In the genomic region with DNA sequence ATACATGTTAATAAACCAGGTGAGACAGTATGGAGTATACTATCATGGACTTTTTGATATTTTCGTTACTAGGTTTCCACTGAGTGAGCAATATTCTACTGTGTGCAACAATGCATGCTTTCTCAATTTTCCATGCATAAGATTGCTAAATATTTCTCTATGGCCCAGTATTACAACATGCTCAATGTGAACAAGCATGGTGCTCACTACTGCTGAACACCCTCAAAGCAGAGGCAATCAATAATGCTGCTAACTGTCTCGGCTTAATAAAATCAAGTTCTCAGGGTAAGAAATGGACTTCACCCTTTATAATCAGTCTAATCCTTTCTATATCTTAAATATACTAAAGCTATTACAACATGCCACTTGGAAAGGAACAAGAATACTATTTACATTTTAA, we compare ENCODE assay signal across 19 mouse cellular contexts. TPM values are rescaled to one million over a fixed set of nuclear protein-coding genes. Genes with fewer than 3 reads are reported as not detected.
DNase-seq lines count a peak whose midpoint lies in the region; ATAC-seq and TF ChIP-seq lines count a peak whose summit lies in the region.
"Had no signal": no experiment of that assay in that cellular context is flagged by ENCODE, and none has a peak within 500 bp of the region (broad histone marks: within the 10 kb centered on the region; RNA-seq: fewer than 3 reads in every experiment).

No protein-coding gene starts in this region.

- no peak overlapping the region for H3K27ac ChIP-seq in liver, postnatal 0 days (ENCODE audit: low read depth)
- H3K27ac ChIP-seq in liver, embryonic 11.5 days (ENCODE audit: low read depth, low read length), result no peak overlapping the region
- H3K27ac ChIP-seq in intestine, postnatal 0 days (ENCODE audit: low read depth, low read length), result no peak overlapping the region
- H3K27ac ChIP-seq: embryonic facial prominence, embryonic 12.5 days; embryonic facial prominence, embryonic 15.5 days; gastrocnemius, adult 2 months; heart, adult 2 months; heart, embryonic 10.5 days; heart, embryonic 13.5 days; hindbrain, embryonic 14.5 days; hindbrain, postnatal 0 days had no signal

- no peaks in the 10 kb centered on the region for H3K9me3 ChIP-seq in liver, postnatal 0 days (ENCODE audit: low read length)
- H3K9me3 ChIP-seq in liver, embryonic 11.5 days (ENCODE audit: control insufficient read depth, low read length), result no peaks in the 10 kb centered on the region
- H3K9me3 ChIP-seq in intestine, postnatal 0 days (ENCODE audit: control insufficient read depth), result no peaks in the 10 kb centered on the region
- H3K9me3 ChIP-seq: embryonic facial prominence, embryonic 12.5 days; embryonic facial prominence, embryonic 15.5 days; heart, embryonic 10.5 days; heart, embryonic 13.5 days had no signal

- WGBS in liver, postnatal 0 days (ENCODE audit: insufficient replicate concordance), result 73% methylated on average over 2 of the region's 2 CpGs
- WGBS in liver, embryonic 11.5 days, result 89% methylated on average over 2 of the region's 2 CpGs
- WGBS in intestine, postnatal 0 days, result 60% methylated on average over 2 of the region's 2 CpGs

- 0 out of 2 replicates have a peak, but pooled peaks cover 3% of the 10 kb centered on the region for H3K36me3 ChIP-seq in liver, postnatal 0 days (replicated peaks; ENCODE audit: insufficient read depth, low read length)
- no peaks in the 10 kb centered on the region for H3K36me3 ChIP-seq in liver, embryonic 11.5 days (ENCODE audit: control insufficient read depth, insufficient read depth, low read length)
- no peaks in the 10 kb centered on the region for H3K36me3 ChIP-seq in intestine, postnatal 0 days (ENCODE audit: control insufficient read depth, insufficient read depth)
- H3K36me3 ChIP-seq: embryonic facial prominence, embryonic 12.5 days; heart, embryonic 10.5 days had no signal

- TF ChIP-seq CTCF in liver, postnatal 0 days (IDR thresholded peaks at IDR 0.05; ENCODE audit: low read depth), result no peak
- no peak for TF ChIP-seq CTCF in intestine, postnatal 0 days (IDR thresholded peaks at IDR 0.05; ENCODE audit: low read depth)

- H3K4me1 ChIP-seq in liver, postnatal 0 days (ENCODE audit: insufficient read depth), result no peaks in the 10 kb centered on the region; the same call in 1 of the 2 replicates
- no peaks in the 10 kb centered on the region for H3K4me1 ChIP-seq in liver, embryonic 11.5 days (replicated peaks; ENCODE audit: control insufficient read depth, insufficient read depth, low read length)
- no peaks in the 10 kb centered on the region for H3K4me1 ChIP-seq in intestine, postnatal 0 days (replicated peaks; ENCODE audit: control insufficient read depth, insufficient read depth, low read length)
- H3K4me1 ChIP-seq: embryonic facial prominence, embryonic 12.5 days; embryonic facial prominence, embryonic 15.5 days had no signal

- DNase-seq in liver, postnatal 0 days, result no peak
- DNase-seq in liver, embryonic 11.5 days (ENCODE audit: low spot score), result no peak
- no peak for DNase-seq in kidney, postnatal 14 days
- no peak for DNase-seq in cerebellum, adult 8-10 months
- no peak for DNase-seq in lung, postnatal 36 days
- DNase-seq: adrenal gland, adult 8-10 months; forebrain, postnatal 0 days had no signal

- H3K4me2 ChIP-seq in liver, postnatal 0 days (ENCODE audit: low read depth, low read length), result no peak overlapping the region
- no peak overlapping the region for H3K4me2 ChIP-seq in liver, embryonic 11.5 days
- H3K4me2 ChIP-seq in intestine, postnatal 0 days (replicated peaks; ENCODE audit: low read depth), result no peak overlapping the region
- H3K4me2 ChIP-seq: embryonic facial prominence, embryonic 12.5 days; embryonic facial prominence, embryonic 15.5 days; heart, embryonic 13.5 days; hindbrain, embryonic 14.5 days had no signal

- 0 out of 2 replicates have a peak, but pooled peaks have one; percentile 15 for TF ChIP-seq EP300 in liver, postnatal 0 days (IDR thresholded peaks at IDR 0.05; ENCODE audit: low read depth)

- ATAC-seq in liver, postnatal 0 days, result peak; percentile 55
- ATAC-seq in liver, embryonic 11.5 days (replicated peaks; ENCODE audit: low FRiP score), result no peak
- peak; percentile 46; the same call in 1 of the 2 replicates for ATAC-seq in granulocyte monocyte progenitor cell, adult 5-6 weeks (replicated peaks; ENCODE audit: poor library complexity, severe bottlenecking)
- ATAC-seq in intestine, postnatal 0 days, result peak; percentile 73
- ATAC-seq: CD4-positive, CD25-positive, alpha-beta regulatory T cell, adult 4 months; forebrain, embryonic 14.5 days; forebrain, postnatal 0 days; hindbrain, postnatal 0 days had no signal

- no peak overlapping the region for H3K9ac ChIP-seq in liver, postnatal 0 days (replicated peaks)
- no peak overlapping the region for H3K9ac ChIP-seq in liver, embryonic 11.5 days (ENCODE audit: low read depth, low read length)
- no peak overlapping the region for H3K9ac ChIP-seq in intestine, postnatal 0 days (ENCODE audit: low read depth, low read length)
- H3K9ac ChIP-seq: embryonic facial prominence, embryonic 12.5 days; embryonic facial prominence, embryonic 15.5 days; forebrain, postnatal 0 days; heart, embryonic 13.5 days; hindbrain, embryonic 14.5 days had no signal

- H3K27me3 ChIP-seq in liver, postnatal 0 days (ENCODE audit: insufficient read depth, low read length), result no peaks in the 10 kb centered on the region
- H3K27me3 ChIP-seq in liver, embryonic 11.5 days (replicated peaks; ENCODE audit: control insufficient read depth, insufficient read depth, low read length), result no peaks in the 10 kb centered on the region
- no peaks in the 10 kb centered on the region for H3K27me3 ChIP-seq in intestine, postnatal 0 days (replicated peaks; ENCODE audit: control insufficient read depth, insufficient read depth, low read length)
- H3K27me3 ChIP-seq: embryonic facial prominence, embryonic 12.5 days; embryonic facial prominence, embryonic 15.5 days; heart, embryonic 13.5 days had no signal

- H3K4me3 ChIP-seq in liver, postnatal 0 days (ENCODE audit: low read depth, low read length), result no peak overlapping the region
- H3K4me3 ChIP-seq in liver, embryonic 11.5 days (ENCODE audit: low read depth, low read length), result no peak overlapping the region
- H3K4me3 ChIP-seq in intestine, postnatal 0 days (ENCODE audit: low read depth, low read length), result no peak overlapping the region
- H3K4me3 ChIP-seq: embryonic facial prominence, embryonic 12.5 days; embryonic facial prominence, embryonic 15.5 days; gastrocnemius, adult 2 months; heart, adult 2 months; heart, embryonic 10.5 days; heart, embryonic 13.5 days had no signal

RNA-seq across cellular contexts. Expression of a gene that starts 56.4 kb away (rescaled TPM):
- polyA plus RNA-seq in liver, postnatal 0 days (2015; fragmentation: Nextera tagmentation; extraction: Ambion mirVana), result 16.8 and 19.4 TPM in 2 replicates
- 47.3 and 48.4 TPM in 2 replicates for polyA plus RNA-seq in liver, embryonic 11.5 days (2014; fragmentation: Nextera tagmentation; extraction: Ambion mirVana)
- total RNA-seq in granulocyte monocyte progenitor cell, adult 5-6 weeks (2014; fragmentation: Nextera tagmentation), result 13.2 and 28.0 TPM in 2 replicates
- 10.5 and 10.8 TPM in 2 replicates for total RNA-seq in granulocyte monocyte progenitor cell, adult 5-6 weeks (2017)
- 35.6 and 36.0 TPM in 2 replicates for polyA plus RNA-seq in intestine, postnatal 0 days (2015; fragmentation: Nextera tagmentation; extraction: Ambion mirVana)
